Mouse (Mus musculus) embryonic facial prominence, embryonic 13.5 days (tissue): ENCODE measurements at regions not wholly inside any gene's neighbourhood (a gene's known extent, or its start where the extent isn't known, plus 50 kb on each side); places are given as distances from the start of the nearest gene placed in this dataset.
"Not testable (repeated sequence)": the region's sequence is repeated elsewhere in the genome, so short reads cannot be mapped to it uniquely, and the experiment has no call there.

Experiments
- ATAC-seq: fragments of 200-750 bp; cut with Nextera tagmentation; 2 replicates; pipeline ENCODE4 v1.8.0; 2017; ENCODE audit warnings: low read depth; ENCODE audit not compliant: insufficient number of reproducible peaks, insufficient read depth, low FRiP score, low TSS enrichment
- H3K27ac ChIP-seq: fragments of 300-500 bp; sonication (generic); 2 replicates; pipeline ENCODE4 v1.5.1; 2015; ENCODE audit warnings: moderate library complexity, mild to moderate bottlenecking, inconsistent platforms
- H3K27me3 ChIP-seq: fragments of 300-500 bp; sonication (generic); 2 replicates; pipeline ENCODE4 v1.6.1; 2015; ENCODE audit warnings: mild to moderate bottlenecking, inconsistent platforms
- H3K36me3 ChIP-seq: fragments of 300-500 bp; sonication (generic); 2 replicates; pipeline ENCODE4 v1.6.1; 2015; ENCODE audit warnings: mild to moderate bottlenecking, inconsistent platforms
- H3K4me1 ChIP-seq: fragments of 300-500 bp; sonication (generic); 2 replicates; pipeline ENCODE4 v1.6.1; 2015; ENCODE audit warnings: inconsistent platforms
- H3K4me2 ChIP-seq: fragments of 300-500 bp; sonication (generic); 2 replicates; pipeline ENCODE4 v1.6.1; 2015; ENCODE audit warnings: moderate library complexity, mild to moderate bottlenecking, inconsistent platforms
- H3K4me3 ChIP-seq: fragments of 300-500 bp; sonication (generic); 2 replicates; pipeline ENCODE4 v1.5.1; 2015; ENCODE audit warnings: mild to moderate bottlenecking, inconsistent platforms
- H3K9ac ChIP-seq: fragments of 300-500 bp; sonication (generic); 2 replicates; pipeline ENCODE4 v1.6.1; 2015; ENCODE audit warnings: mild to moderate bottlenecking, inconsistent platforms
- H3K9me3 ChIP-seq: fragments of 300-500 bp; sonication (generic); 2 replicates; pipeline ENCODE4 v1.6.1; 2016; ENCODE audit warnings: inconsistent platforms
- WGBS: fragments of 180-500 bp; shearing (Covaris S2); methylation state at CpG from one replicate; pipeline ENCODE4 v1.1.7; 2015; ENCODE audit warnings: mixed read lengths; 5-methylcytosine and 5-hydroxymethylcytosine counted together

DNA sequence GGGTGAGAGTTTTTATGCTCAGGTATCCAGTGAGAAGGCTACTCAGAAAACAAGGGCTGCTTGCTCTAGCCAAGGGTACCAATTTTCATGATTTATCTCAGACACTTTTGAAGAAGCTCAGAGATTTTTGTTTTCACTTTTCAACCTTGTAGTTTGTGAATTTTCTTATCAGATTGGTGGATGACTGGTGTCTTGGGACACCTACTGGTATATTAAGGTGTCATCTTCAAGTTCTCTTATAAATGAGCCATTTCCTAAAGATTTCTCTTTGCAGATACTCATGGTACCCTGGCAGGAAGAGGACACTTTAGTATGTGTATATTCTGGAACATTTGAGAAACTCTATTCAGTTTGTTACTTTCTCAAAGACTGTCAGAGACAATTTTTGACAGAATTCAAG is 239.9 kb downstream of the Prr30 start:
- Histone ChIP-seq H3K4me2 (no peak overlapping the region), H3K36me3 (no peaks in the 10 kb centered on the region), H3K4me1 (no peaks in the 10 kb centered on the region), H3K9ac (no peak overlapping the region), H3K27ac (no peak overlapping the region), H3K9me3 (no peaks in the 10 kb centered on the region), H3K4me3 (no peak overlapping the region), H3K27me3 (no peaks in the 10 kb centered on the region)
- no peak for ATAC-seq

DNA sequence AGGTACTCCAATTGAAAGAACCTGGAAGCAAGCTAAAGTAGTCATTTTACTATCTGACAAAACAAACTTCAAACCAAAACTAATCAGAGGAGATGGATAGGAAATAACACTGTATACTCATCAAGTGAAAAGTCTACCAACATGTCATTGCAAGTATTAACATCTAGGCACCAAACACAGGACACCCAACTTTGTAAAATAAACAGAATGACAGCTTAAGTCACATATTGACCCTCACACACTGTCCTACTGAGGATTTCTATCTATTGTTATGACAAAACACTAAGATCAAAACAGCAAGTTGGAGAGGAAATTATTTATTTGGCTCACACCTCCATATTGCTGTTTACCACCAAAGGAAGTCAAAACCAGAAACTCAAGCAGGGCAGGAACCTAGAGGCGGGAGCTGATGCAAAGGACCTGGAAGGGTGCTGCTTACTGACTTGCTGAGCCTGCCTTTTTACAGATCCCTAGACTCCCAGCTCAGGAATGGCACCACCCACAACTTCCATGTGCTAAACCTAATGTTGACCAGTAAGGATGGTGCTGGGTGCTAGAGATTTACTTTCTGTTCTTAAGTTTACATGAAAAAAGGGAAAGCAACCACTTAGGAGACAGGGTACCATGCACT is 244.2 kb downstream of the Prr30 start:
- Histone ChIP-seq H3K27me3 (no peaks in the 10 kb centered on the region), H3K4me3 (no peak overlapping the region), H3K27ac (no peak overlapping the region), H3K4me1 (peaks cover under 1% of the 10 kb centered on the region; the same call in 1 of the 2 replicates), H3K9ac (no peak overlapping the region), H3K36me3 (no peaks in the 10 kb centered on the region), H3K4me2 (no peak overlapping the region), H3K9me3 (no peaks in the 10 kb centered on the region)
- ATAC-seq = no peak
- WGBS = 82% methylated on average over 1 of the region's 1 CpGs

DNA sequence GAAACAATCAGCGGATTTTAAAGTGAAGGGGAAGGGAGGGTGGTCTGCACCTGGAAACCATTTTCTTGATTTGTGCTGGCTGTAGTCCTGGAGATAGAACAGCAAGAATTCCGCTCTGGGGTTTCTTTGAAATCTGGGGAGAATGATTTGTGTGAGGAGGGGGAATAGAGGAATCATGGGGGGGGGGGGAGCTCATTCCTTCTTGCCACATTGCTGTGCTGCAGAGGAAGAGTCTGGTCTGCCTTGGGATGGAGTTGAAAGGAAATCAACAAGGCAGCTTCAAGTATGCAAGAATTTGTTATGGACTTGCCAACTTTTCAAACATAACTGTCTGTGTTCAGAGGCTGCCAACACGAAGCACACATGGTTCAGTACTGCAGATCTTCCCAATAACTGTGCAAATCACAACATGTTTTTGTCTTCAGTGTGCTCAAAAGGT is 249.4 kb downstream of the Prr30 start:
- ATAC-seq = peak; percentile 64; the same call in 1 of the 2 replicates
- H3K36me3 ChIP-seq = no peaks in the 10 kb centered on the region
- no peak overlapping the region for H3K4me3 ChIP-seq
- no peaks in the 10 kb centered on the region for H3K9me3 ChIP-seq
- no peak overlapping the region for H3K4me2 ChIP-seq
- WGBS = 21% methylated on average over 3 of the region's 3 CpGs
- no peak overlapping the region; the same call in 1 of the 2 replicates for H3K27ac ChIP-seq
- no peak overlapping the region for H3K9ac ChIP-seq
- H3K4me1 ChIP-seq = peaks cover 12% of the 10 kb centered on the region; the same call in 1 of the 2 replicates
- no peaks in the 10 kb centered on the region for H3K27me3 ChIP-seq

DNA sequence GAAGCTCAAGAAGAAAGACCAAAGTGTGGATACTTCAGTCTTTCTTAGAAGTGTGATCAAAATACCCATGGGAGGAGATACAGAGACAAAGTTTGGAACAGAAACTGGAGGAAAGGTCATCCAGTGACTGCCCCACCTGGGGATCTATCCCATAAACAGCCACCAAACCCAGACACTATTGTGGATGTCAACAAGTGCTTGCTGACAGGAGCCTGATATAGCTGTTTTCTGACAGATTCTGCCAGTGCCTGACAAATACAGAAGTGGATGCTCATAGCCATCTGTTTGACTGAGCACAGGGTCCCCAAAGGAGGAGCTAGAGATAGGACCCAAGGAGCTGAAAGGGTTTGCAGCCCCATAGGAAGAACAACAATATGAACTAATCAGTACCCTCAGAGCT is 252.5 kb downstream of the Prr30 start:
- not testable (repeated sequence) for H3K9me3 ChIP-seq, H3K27ac ChIP-seq, H3K27me3 ChIP-seq, H3K4me3 ChIP-seq, H3K36me3 ChIP-seq, H3K9ac ChIP-seq, H3K4me2 ChIP-seq, ATAC-seq
- peaks cover 12% of the 10 kb centered on the region; the same call in 1 of the 2 replicates for H3K4me1 ChIP-seq

DNA sequence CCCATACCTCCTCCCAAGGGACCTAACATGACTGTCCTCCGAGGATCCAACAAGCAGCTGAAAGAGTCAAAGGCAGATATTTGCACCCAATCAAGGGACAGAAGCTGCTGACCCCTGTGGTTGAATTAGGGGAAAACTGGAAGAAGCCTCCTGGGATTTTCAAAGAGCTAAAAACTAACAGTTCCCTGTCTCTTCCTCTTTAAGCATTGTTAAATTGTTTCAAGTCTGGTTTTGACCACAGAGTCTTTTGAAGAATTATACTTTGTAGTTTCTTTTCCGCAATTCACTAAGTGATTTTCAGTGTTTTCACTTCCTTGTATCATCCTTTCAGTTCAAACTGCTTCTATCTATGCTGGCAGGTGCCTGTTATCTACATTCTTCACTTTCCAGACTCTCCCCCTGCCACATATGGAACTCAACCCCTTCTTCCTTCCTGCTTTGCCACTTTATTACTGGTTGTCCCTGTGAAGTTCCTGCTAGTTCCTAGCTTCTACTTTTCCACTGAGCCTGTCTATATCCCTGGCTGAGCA is 262.7 kb downstream of the Prr30 start:
- no peaks in the 10 kb centered on the region for H3K36me3 ChIP-seq
- no peak for ATAC-seq
- no peak overlapping the region for H3K9ac ChIP-seq
- H3K27me3 ChIP-seq = no peaks in the 10 kb centered on the region
- H3K4me2 ChIP-seq = no peak overlapping the region
- no peak overlapping the region for H3K27ac ChIP-seq
- 77% methylated on average over 2 of the region's 2 CpGs for WGBS
- H3K9me3 ChIP-seq = no peaks in the 10 kb centered on the region
- H3K4me1 ChIP-seq = no peaks in the 10 kb centered on the region
- no peak overlapping the region for H3K4me3 ChIP-seq

DNA sequence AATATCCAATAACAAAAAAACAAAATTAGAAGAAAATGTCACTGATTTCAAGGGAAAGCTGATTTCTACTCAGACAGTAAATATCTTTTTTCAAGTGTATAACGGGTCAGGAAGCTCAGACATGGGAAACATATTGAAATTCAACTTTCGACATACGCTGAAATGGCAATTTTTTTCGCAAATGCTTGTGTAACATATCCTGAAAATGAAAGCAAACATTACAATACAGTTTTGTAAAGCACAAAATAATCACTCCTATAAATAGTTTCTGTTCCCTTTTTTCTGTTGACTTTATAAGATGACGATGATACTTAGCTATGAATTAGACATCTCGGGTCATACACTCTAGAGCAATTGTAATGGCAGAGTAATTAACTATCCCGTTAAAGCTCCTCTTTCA is 265.6 kb downstream of the Prr30 start:
- no peak for ATAC-seq
- 85% methylated on average over 7 of the region's 7 CpGs for WGBS

DNA sequence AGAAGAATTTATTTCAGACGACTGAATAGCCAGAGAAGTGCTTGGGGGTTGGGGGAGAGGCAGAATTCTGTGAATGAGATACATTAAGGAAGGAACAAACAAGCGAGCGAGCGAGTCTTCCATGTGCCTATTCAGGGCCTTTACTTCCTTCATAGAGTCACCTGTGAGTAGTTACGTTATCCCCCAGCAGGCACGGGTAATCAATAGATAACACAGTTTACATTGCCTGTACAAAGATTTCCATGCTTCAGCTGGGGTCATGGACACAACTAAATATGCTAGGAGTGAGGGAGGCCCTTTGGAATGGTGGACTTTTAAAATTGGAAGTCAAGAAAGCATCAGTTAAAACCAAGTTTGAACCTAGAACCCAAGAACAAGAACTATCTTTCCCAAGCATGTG is 275.2 kb downstream of the Prr30 start:
- no peak for ATAC-seq
- Histone ChIP-seq H3K9ac (no peak overlapping the region), H3K4me1 (no peaks in the 10 kb centered on the region), H3K9me3 (no peaks in the 10 kb centered on the region), H3K27ac (no peak overlapping the region), H3K36me3 (no peaks in the 10 kb centered on the region), H3K4me2 (no peak overlapping the region), H3K27me3 (no peaks in the 10 kb centered on the region), H3K4me3 (no peak overlapping the region)
- WGBS = 80% methylated on average over 6 of the region's 6 CpGs

More for the DNA sequence above, 265.6 kb downstream of the Prr30 start:
- Histone ChIP-seq H3K27ac (no peak overlapping the region), H3K9me3 (no peaks in the 10 kb centered on the region), H3K27me3 (no peaks in the 10 kb centered on the region), H3K4me1 (no peaks in the 10 kb centered on the region), H3K4me2 (no peak overlapping the region), H3K9ac (no peak overlapping the region), H3K4me3 (no peak overlapping the region), H3K36me3 (no peaks in the 10 kb centered on the region)

DNA sequence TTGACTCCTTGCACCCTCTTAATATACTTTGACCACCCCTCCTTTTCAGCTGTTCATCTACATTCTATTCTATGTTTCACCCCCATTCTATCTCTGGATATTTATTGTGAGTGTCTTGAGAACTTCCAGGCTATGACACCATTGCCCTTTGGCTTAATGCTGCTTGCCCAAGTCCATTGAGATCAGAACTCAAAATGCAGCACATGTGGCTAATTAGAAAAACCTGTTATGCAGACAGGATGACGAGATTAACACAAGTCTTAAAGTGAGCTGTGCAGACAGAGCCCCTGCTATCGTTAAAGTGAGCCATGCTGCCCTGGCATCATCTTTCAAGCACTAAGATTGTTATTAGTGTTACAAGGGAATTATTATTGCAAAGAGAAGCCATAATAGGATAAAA is 299.9 kb downstream of the Prr30 start:
- no peak overlapping the region for H3K9ac ChIP-seq
- 6% methylated on average over 2 of the region's 2 CpGs for WGBS
- H3K27ac ChIP-seq = no peak overlapping the region

DNA sequence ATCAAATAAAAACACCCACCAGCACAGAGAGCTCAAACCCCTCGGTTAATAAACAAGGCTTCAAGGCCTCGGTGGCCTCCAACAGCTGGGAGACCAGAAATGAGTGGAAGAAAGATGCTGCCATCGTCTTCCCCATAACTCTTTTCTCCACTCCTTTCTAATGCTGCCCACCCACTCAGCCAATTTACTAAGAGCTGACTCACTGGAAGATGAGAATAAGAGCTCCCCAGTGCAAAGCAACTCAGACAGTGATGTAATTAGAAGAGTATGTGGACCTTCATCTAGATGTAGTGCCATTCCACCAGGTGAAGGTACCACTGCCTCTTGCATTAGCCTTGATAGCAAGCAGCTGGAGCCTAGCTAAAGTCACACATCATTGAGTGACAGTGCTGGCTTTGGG is 301.1 kb downstream of the Prr30 start:
- Histone ChIP-seq H3K27ac (no peak overlapping the region), H3K4me1 (no peaks in the 10 kb centered on the region), H3K4me3 (no peak overlapping the region), H3K9ac (no peak overlapping the region), H3K4me2 (no peak overlapping the region), H3K36me3 (no peaks in the 10 kb centered on the region), H3K9me3 (no peaks in the 10 kb centered on the region), H3K27me3 (no peaks in the 10 kb centered on the region)
- no peak for ATAC-seq
- 39% methylated on average over 3 of the region's 3 CpGs for WGBS

More for the DNA sequence above, 299.9 kb downstream of the Prr30 start:
- no peaks in the 10 kb centered on the region for H3K4me1 ChIP-seq
- no peaks in the 10 kb centered on the region for H3K9me3 ChIP-seq
- H3K36me3 ChIP-seq = no peaks in the 10 kb centered on the region
- H3K4me2 ChIP-seq = no peak overlapping the region
- H3K4me3 ChIP-seq = no peak overlapping the region
- no peak for ATAC-seq
- H3K27me3 ChIP-seq = no peaks in the 10 kb centered on the region

DNA sequence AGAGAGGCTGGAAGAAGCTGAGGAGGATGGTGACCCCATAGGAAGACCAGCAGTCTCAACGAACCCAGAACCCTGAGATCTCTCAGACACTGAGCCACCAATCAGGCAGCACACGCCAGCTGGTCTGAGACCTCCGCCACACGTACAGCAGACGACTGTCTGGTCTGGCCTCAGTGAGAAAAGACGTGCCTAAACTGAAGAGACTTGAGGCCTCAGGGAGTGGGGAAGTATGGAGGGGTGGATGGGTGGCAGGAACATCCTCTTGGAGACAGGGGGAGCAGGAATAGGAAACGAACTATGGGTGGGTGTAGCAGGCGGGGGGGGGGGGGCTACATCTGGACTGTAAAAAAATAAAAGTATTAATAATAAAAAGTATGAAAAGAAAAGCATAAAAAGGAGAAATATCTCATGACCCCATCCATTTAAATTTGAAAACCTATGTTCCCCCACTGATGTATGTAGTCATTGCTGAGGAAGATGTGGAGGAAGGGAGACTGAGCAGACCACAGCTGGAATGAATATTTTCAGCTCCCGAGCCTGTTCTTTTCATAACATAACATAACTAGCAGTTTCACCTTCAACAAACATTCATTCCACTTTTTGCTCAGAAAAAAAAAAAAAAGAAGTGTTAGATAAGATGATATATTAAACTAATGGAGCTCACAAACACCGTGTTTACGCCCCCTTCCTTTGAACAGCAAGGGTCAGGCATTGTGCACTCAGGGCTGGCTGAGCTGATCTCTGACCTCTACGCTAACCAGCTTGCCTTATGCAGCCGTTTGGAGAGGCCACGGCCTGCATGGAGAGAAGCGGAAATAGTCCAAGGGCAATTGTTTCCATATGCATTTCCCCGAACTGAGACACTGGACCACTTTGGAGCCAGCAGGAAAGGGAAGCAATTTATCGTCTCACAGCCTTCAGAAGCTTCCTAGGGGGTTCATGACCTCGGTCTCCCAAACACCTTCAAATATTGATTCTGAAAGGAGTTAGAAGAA is 310.7 kb downstream of the Prr30 start:
- H3K9me3 ChIP-seq = no peaks in the 10 kb centered on the region
- peak overlapping the region; percentile 33 for H3K27ac ChIP-seq
- WGBS = 26% methylated on average over 18 of the region's 18 CpGs
- ATAC-seq = no peak
- H3K4me2 ChIP-seq = no peak overlapping the region
- no peaks in the 10 kb centered on the region for H3K27me3 ChIP-seq
- H3K4me3 ChIP-seq = no peak overlapping the region
- H3K36me3 ChIP-seq = no peaks in the 10 kb centered on the region
- H3K4me1 ChIP-seq = peaks cover 9% of the 10 kb centered on the region
- H3K9ac ChIP-seq = no peak overlapping the region

DNA sequence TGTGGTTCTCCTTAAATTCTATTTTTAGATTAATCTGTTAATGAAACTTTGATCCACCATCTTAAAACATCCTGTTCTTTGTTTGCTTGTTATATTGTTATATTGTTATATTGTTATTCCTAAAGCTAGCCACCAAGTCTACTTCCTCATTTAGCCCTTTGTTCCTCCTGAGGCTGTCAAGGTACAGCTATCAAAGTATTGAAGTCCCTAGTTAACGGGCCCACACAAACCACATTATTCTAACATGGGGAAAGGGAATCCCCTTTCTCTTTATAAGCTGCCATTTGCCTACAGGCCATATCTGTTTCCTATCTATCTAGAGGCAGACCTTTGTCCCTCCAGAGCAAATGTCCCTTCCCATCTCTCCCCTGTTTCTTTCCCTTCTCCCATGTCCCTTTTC is 317.0 kb downstream of the Prr30 start:
- no peak for ATAC-seq
- no peaks in the 10 kb centered on the region for H3K27me3 ChIP-seq
- H3K4me1 ChIP-seq = no peaks in the 10 kb centered on the region
- no peaks in the 10 kb centered on the region for H3K9me3 ChIP-seq
- H3K27ac ChIP-seq = no peak overlapping the region
- H3K4me2 ChIP-seq = no peak overlapping the region
- no peak overlapping the region for H3K4me3 ChIP-seq
- no peak overlapping the region for H3K9ac ChIP-seq
- H3K36me3 ChIP-seq = no peaks in the 10 kb centered on the region
- 68% methylated on average over 1 of the region's 1 CpGs for WGBS

DNA sequence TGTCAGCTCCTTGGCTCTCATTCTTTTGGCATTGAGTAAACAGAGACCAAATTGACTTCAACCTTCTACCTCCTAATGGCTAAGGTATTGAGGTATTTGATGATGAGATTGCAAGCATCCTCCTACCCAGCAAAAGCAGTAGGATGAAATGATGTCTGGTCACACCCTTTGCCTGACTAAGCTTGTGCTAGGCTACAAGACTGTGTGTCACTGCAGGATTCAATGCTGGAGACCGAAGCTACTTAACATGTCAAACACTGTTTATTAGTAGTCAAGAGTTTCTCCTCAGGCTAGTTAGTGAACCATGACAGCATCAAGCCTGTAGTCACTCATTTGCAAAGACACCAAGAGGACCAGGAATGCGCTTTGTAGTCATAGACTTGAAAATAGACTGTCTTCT is 320.0 kb downstream of the Prr30 start:
- H3K27me3 ChIP-seq = no peaks in the 10 kb centered on the region
- H3K9me3 ChIP-seq = no peaks in the 10 kb centered on the region
- WGBS = 68% methylated on average over 2 of the region's 2 CpGs
- no peak overlapping the region for H3K4me2 ChIP-seq
- no peak overlapping the region for H3K4me3 ChIP-seq
- ATAC-seq = no peak
- no peaks in the 10 kb centered on the region for H3K4me1 ChIP-seq
- H3K9ac ChIP-seq = no peak overlapping the region
- no peaks in the 10 kb centered on the region for H3K36me3 ChIP-seq
- no peak overlapping the region for H3K27ac ChIP-seq
